Mouse (Mus musculus) frontal cortex, adult (tissue): ENCODE data around the gene Vezt.

Source experiments
- ATAC-seq: cut with Nextera tagmentation; 2 replicates; pipeline ENCODE4 v1.9.2; 2017; ENCODE audit warnings: mild to moderate bottlenecking, moderate library complexity, mixed read lengths; ENCODE audit not compliant: low TSS enrichment

Gene Vezt

GRCm38 (mm10) chr10:93913525-93913924 is 122.1 kb downstream of the Vezt start:
- ATAC-seq: no peak

DNA sequence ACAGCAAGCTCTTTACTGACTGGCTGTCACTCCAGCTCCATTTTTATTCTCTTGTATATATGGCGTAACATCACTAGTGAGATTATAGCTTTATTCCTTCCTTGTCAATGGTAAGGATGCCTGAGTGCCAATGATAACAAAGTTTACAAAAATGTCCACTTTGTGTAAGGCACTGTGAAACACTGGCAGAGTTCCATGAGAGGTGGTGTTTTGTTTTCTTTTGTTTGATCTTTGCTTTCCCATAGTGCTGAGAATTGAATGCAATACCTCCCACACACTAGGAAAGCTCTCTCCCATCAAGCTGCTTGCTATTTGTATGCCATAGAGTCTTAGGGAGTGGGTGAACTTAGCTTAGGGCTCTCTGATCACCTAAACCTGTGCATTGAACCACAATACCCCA is 122.7 kb downstream of the Vezt start:
- ATAC-seq: no peak

GRCm38 (mm10) chr10:93912136-93912855 is 123.3 kb downstream of the Vezt start:
- ATAC-seq: no peak

DNA sequence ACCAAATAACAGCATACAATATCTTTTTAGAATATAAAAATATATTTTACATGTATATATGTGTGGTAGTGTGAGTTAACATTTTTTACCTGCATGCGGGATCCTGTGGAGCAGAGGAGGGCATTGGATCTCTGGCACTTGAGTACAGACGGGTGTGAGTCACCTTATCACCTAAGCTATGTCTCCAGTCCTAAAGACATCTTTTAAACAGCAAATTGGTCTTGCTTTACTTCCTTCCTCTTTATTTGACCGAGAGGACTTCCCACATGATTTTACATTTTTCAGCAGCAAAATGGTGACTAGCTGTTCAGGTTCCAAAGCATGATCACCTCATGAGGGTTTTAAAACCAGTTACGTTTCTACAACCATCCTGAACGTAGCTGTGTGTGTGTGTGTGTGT is 124.3 kb downstream of the Vezt start:
- ATAC-seq: no peak

- no peak for ATAC-seq
Observed at GRCm38 (mm10) chr10:93909811-93910446, 125.7 kb downstream of the Vezt start.

GRCm38 (mm10) chr10:93909015-93909414 is 126.6 kb downstream of the Vezt start:
- ATAC-seq: no peak

DNA sequence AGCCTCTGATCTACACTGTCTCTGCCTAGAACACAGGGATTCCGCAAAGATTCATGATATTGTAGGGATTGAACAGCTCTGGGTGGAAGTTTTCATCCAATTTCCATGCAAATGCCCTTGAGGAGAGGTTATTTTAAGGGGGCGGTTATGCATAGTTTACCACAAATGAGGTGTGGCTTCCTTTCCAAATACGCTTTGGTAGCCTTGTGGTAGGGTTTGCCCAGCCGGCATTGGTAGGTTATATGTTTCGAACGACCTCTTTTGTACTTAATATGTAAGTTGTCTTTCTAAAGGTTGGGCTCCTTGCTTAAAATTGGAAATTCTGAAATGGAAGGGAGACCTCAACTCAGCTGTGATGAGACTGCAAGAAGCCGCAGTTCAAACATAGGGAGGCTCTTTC is 127.1 kb downstream of the Vezt start:
- no peak for ATAC-seq

- no peak for ATAC-seq
Observed at GRCm38 (mm10) chr10:93907376-93907775, 128.2 kb downstream of the Vezt start.

GRCm38 (mm10) chr10:93899907-93900306 is 135.7 kb downstream of the Vezt start:
- ATAC-seq: no peak

GRCm38 (mm10) chr10:93899303-93899702 is 136.3 kb downstream of the Vezt start:
- no peak for ATAC-seq

DNA sequence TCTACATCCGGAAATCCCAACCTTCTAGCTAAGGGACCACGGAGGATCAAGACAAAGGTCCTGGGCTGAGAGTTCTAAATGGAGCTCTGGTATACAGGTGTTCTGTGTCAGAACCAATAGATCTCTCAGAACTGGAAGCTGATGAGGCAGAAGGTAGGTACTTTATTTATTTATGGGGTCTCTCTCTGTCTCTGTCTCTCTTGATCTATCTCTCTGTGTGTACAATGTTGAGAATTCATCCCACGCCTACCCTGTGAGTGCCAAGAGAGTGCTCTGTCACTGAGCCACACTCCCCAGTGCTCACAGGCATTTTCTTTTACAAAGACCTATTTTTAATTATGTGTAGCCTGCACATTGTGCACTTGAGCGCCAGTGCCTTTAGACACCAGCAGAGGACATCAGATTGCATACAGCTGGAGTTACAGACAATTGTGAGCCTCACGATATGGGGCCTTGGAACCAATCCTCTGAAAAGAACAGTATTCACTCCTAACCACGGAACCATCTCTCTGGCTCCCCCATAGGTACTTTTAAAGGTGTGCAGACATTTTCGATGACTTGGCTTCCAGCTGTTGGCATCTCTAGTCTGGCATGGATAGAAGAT is 138.5 kb downstream of the Vezt start, which contains the start of gene Metap2:
Metap2 (minus strand) TSS at position 51 of the 604 bp plus-strand sequence.
- no peak for ATAC-seq

DNA sequence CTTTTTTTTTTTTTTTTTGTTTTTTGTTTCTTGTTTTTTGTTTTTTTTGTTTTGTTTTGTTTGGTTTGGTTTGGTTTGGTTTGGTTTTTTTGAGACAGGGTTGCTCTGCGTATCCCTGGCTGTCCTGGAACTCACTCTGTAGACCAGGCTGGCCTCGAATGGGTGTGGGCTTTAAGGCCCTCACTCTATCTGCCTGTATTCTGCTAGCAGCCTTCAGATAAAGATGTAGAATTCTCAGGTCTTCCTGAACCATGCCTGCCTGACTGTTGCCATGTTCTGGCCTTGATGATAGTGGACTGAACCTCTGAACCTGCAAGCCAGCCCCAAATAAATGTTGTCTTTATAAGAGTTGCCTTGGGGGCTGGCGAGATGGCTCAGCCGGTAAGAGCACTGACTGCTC is 143.1 kb downstream of the Vezt start:
- ATAC-seq: no peak

- ATAC-seq: no peak
Observed at GRCm38 (mm10) chr10:93891031-93891430, 144.6 kb downstream of the Vezt start.

- ATAC-seq: no peak
Observed at GRCm38 (mm10) chr10:93890565-93890964, 145.1 kb downstream of the Vezt start.

DNA sequence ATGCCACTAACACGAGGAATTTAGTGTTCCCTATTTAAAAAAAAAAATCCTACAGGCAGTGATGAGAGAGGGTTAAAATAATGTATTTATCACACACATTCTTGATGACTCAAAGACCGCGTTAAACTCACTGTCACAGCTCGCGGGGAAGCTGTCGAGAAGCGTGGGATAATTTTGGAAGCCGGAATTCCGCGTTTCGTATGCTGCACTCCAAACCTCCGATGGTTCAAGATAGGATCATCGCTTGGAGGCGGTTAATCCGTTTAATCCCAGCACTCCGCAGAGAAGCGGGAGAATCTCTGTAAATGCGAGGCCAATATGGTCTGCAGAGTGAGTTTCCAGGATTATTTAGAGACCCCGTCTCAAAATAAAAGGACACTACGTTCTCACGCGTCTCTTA is 145.6 kb downstream of the Vezt start:
- peak; percentile 79 for ATAC-seq

GRCm38 (mm10) chr10:93889579-93889950 is 146.1 kb downstream of the Vezt start:
- ATAC-seq: peak; percentile 99
